Mouse (Mus musculus): Measurements from ENCODE around the gene Armcx4. TPM values are rescaled to one million over a fixed set of nuclear protein-coding genes. Genes with fewer than 3 reads are reported as not detected.
"Not testable (repeated sequence)": the region's sequence is repeated elsewhere in the genome, so short reads cannot be mapped to it uniquely, and the experiment has no call there.

The Armcx4 gene
- polyA plus RNA-seq, 1 experiment from 2014 or later = 7.1 TPM

GRCm38 (mm10) chrX:134690871-134691539, 4.7 kb downstream of the Armcx4 start:
- no peak overlapping the region for H3K27ac ChIP-seq (replicated peaks)

GRCm38 (mm10) chrX:134691540-134691935, 5.2 kb downstream of the Armcx4 start:
- WGBS = 75% methylated on average over 2 of the region's 2 CpGs
- H3K27me3 ChIP-seq (replicated peaks; ENCODE audit: low read depth, poor library complexity, severe bottlenecking) = peaks cover 92% of the 10 kb centered on the region
- H3K36me3 ChIP-seq (replicated peaks) = peaks cover 83% of the 10 kb centered on the region

More at GRCm38 (mm10) chrX:134690871-134691539, 4.7 kb downstream of the Armcx4 start:
- no peak for DNase-seq (ENCODE audit: low spot score)
- Histone ChIP-seq H3K4me3 (no peak overlapping the region), H3K36me3 (replicated peaks) (peaks cover 81% of the 10 kb centered on the region), H3K27me3 (replicated peaks; ENCODE audit: low read depth, poor library complexity, severe bottlenecking) (peaks cover 94% of the 10 kb centered on the region), H3K4me1 (peaks cover 6% of the 10 kb centered on the region), H3K9me3 (no peaks in the 10 kb centered on the region)
- WGBS = 93% methylated on average over 10 of the region's 10 CpGs

GRCm38 (mm10) chrX:134716863-134717262, 30.5 kb downstream of the Armcx4 start:
- 40% methylated on average over 3 of the region's 3 CpGs for WGBS
- Histone ChIP-seq H3K36me3 (replicated peaks) (peaks cover 13% of the 10 kb centered on the region), H3K4me3 (no peak overlapping the region), H3K27me3 (replicated peaks; ENCODE audit: low read depth, poor library complexity, severe bottlenecking) (peaks cover 60% of the 10 kb centered on the region), H3K27ac (replicated peaks) (no peak overlapping the region; the same call in 1 of the 2 replicates), H3K9me3 (no peaks in the 10 kb centered on the region), H3K4me1 (no peaks in the 10 kb centered on the region)
- DNase-seq (ENCODE audit: low spot score) = no peak

More at GRCm38 (mm10) chrX:134691540-134691935, 5.2 kb downstream of the Armcx4 start:
- Histone ChIP-seq H3K9me3 (no peaks in the 10 kb centered on the region), H3K4me3 (no peak overlapping the region), H3K27ac (replicated peaks) (no peak overlapping the region), H3K4me1 (peaks cover 6% of the 10 kb centered on the region)
- DNase-seq (ENCODE audit: low spot score) = no peak

GRCm38 (mm10) chrX:134717752-134718308, 31.5 kb downstream of the Armcx4 start, which contains the start of gene Armcx1:
Gene Armcx1 (plus strand): TSS chrX:134717963.
- Histone ChIP-seq H3K27me3 (replicated peaks; ENCODE audit: low read depth, poor library complexity, severe bottlenecking) (peaks cover 66% of the 10 kb centered on the region), H3K27ac (replicated peaks) (peak within 1 kb of the TSS; percentile 90), H3K36me3 (replicated peaks) (peaks cover 13% of the 10 kb centered on the region), H3K9me3 (no peaks in the 10 kb centered on the region), H3K4me3 (peak within 1 kb of the TSS; percentile 67), H3K4me1 (no peaks in the 10 kb centered on the region)
- WGBS = 19% methylated on average over 16 of the region's 16 CpGs
- peak; percentile 80 for DNase-seq (ENCODE audit: low spot score)

GRCm38 (mm10) chrX:134718524-134718923, 32.2 kb downstream of the Armcx4 start:
- 19% methylated on average over 14 of the region's 14 CpGs for WGBS
- peaks cover 66% of the 10 kb centered on the region for H3K27me3 ChIP-seq (replicated peaks; ENCODE audit: low read depth, poor library complexity, severe bottlenecking)
- H3K4me3 ChIP-seq = peak overlapping the region; percentile 67
- H3K4me1 ChIP-seq = peaks cover 2% of the 10 kb centered on the region; the same call in 1 of the 2 replicates
- peak overlapping the region; percentile 90 for H3K27ac ChIP-seq (replicated peaks)
- no peaks in the 10 kb centered on the region for H3K9me3 ChIP-seq
- DNase-seq (ENCODE audit: low spot score) = peak; percentile 74
- peaks cover 13% of the 10 kb centered on the region for H3K36me3 ChIP-seq (replicated peaks)

- peaks cover 67% of the 10 kb centered on the region for H3K27me3 ChIP-seq (replicated peaks; ENCODE audit: low read depth, poor library complexity, severe bottlenecking)
Measured at GRCm38 (mm10) chrX:134723762-134724161, 37.4 kb downstream of the Armcx4 start.

GRCm38 (mm10) chrX:134729778-134730177, 43.5 kb downstream of the Armcx4 start:
- Histone ChIP-seq H3K27ac (replicated peaks) (no peak overlapping the region), H3K4me3 (no peak overlapping the region), H3K4me1 (no peaks in the 10 kb centered on the region), H3K9me3 (no peaks in the 10 kb centered on the region), H3K27me3 (replicated peaks; ENCODE audit: low read depth, poor library complexity, severe bottlenecking) (peaks cover 81% of the 10 kb centered on the region), H3K36me3 (replicated peaks) (no peaks in the 10 kb centered on the region)
- DNase-seq (ENCODE audit: low spot score) = no peak
- 47% methylated on average over 4 of the region's 4 CpGs for WGBS

More at GRCm38 (mm10) chrX:134723762-134724161, 37.4 kb downstream of the Armcx4 start:
- WGBS = 19% methylated on average over 2 of the region's 2 CpGs
- H3K27ac ChIP-seq (replicated peaks); DNase-seq (ENCODE audit: low spot score); H3K4me3 ChIP-seq; H3K9me3 ChIP-seq; H3K4me1 ChIP-seq: not testable (repeated sequence)
- H3K36me3 ChIP-seq (replicated peaks) = peaks cover 13% of the 10 kb centered on the region

GRCm38 (mm10) chrX:134737796-134738195, 51.5 kb downstream of the Armcx4 start:
- Histone ChIP-seq H3K27ac (replicated peaks) (no peak overlapping the region), H3K4me3 (no peak overlapping the region), H3K4me1 (no peaks in the 10 kb centered on the region), H3K36me3 (replicated peaks) (no peaks in the 10 kb centered on the region), H3K9me3 (no peaks in the 10 kb centered on the region), H3K27me3 (replicated peaks; ENCODE audit: low read depth, poor library complexity, severe bottlenecking) (peaks cover 77% of the 10 kb centered on the region)
- DNase-seq (ENCODE audit: low spot score) = no peak
- WGBS = 100% methylated on average over 1 of the region's 1 CpGs

GRCm38 (mm10) chrX:134739160-134739559, 52.8 kb downstream of the Armcx4 start:
- H3K9me3 ChIP-seq = no peaks in the 10 kb centered on the region
- peaks cover 74% of the 10 kb centered on the region for H3K27me3 ChIP-seq (replicated peaks; ENCODE audit: low read depth, poor library complexity, severe bottlenecking)
- H3K27ac ChIP-seq (replicated peaks) = no peak overlapping the region
- no peak overlapping the region for H3K4me3 ChIP-seq
- H3K36me3 ChIP-seq (replicated peaks) = no peaks in the 10 kb centered on the region
- no peaks in the 10 kb centered on the region for H3K4me1 ChIP-seq
- DNase-seq (ENCODE audit: low spot score) = no peak
- WGBS = 62% methylated on average over 4 of the region's 4 CpGs

- Histone ChIP-seq H3K27me3 (replicated peaks; ENCODE audit: low read depth, poor library complexity, severe bottlenecking) (peaks cover 75% of the 10 kb centered on the region), H3K9me3 (no peaks in the 10 kb centered on the region), H3K4me1 (no peaks in the 10 kb centered on the region), H3K36me3 (replicated peaks) (no peaks in the 10 kb centered on the region), H3K27ac (replicated peaks) (no peak overlapping the region), H3K4me3 (no peak overlapping the region)
- WGBS = 74% methylated on average over 5 of the region's 5 CpGs
- DNase-seq (ENCODE audit: low spot score) = no peak
Measured at GRCm38 (mm10) chrX:134741862-134742261, 55.5 kb downstream of the Armcx4 start.

Other genes starting within 250 kb of the Armcx4 start
- 0.21 TPM in 1 of 2 replicates, not detected in the other for gene Taf7l, start 210.0 kb upstream of the Armcx4 start, polyA plus RNA-seq (2016; fragmentation: Nextera tagmentation; extraction: Ambion mirVana)
- 97.4 and 103 TPM in 2 replicates for gene Timm8a1, start 144.7 kb upstream of the Armcx4 start, polyA plus RNA-seq (2016; fragmentation: Nextera tagmentation; extraction: Ambion mirVana)
- gene Btk, start 102.9 kb upstream of the Armcx4 start, polyA plus RNA-seq (2016; fragmentation: Nextera tagmentation; extraction: Ambion mirVana) = 0.84 and 1.1 TPM in 2 replicates
- gene Rpl36a, start 100.9 kb upstream of the Armcx4 start, polyA plus RNA-seq (2016; fragmentation: Nextera tagmentation; extraction: Ambion mirVana) = 341 and 352 TPM in 2 replicates
- gene Gla, start 85.4 kb upstream of the Armcx4 start, polyA plus RNA-seq (2016; fragmentation: Nextera tagmentation; extraction: Ambion mirVana) = 5.9 and 7.2 TPM in 2 replicates
- gene Hnrnph2, start 85.3 kb upstream of the Armcx4 start, polyA plus RNA-seq (2016; fragmentation: Nextera tagmentation; extraction: Ambion mirVana) = 218 and 219 TPM in 2 replicates
- gene Armcx1, start 31.4 kb downstream of the Armcx4 start, polyA plus RNA-seq (2016; fragmentation: Nextera tagmentation; extraction: Ambion mirVana) = 46.9 and 50.0 TPM in 2 replicates
- 16.1 and 19.1 TPM in 2 replicates for gene Armcx6, start 64.9 kb downstream of the Armcx4 start, polyA plus RNA-seq (2016; fragmentation: Nextera tagmentation; extraction: Ambion mirVana)
- 47.5 and 51.4 TPM in 2 replicates for gene Armcx3, start 70.1 kb downstream of the Armcx4 start, polyA plus RNA-seq (2016; fragmentation: Nextera tagmentation; extraction: Ambion mirVana)
- gene Armcx2, start 122.7 kb downstream of the Armcx4 start, polyA plus RNA-seq (2016; fragmentation: Nextera tagmentation; extraction: Ambion mirVana) = 79.7 and 80.8 TPM in 2 replicates

Measured in embryonic facial prominence, embryonic 10.5 days (tissue).